Mouse (Mus musculus): ENCODE measurements around the gene Ntm.

DNA sequence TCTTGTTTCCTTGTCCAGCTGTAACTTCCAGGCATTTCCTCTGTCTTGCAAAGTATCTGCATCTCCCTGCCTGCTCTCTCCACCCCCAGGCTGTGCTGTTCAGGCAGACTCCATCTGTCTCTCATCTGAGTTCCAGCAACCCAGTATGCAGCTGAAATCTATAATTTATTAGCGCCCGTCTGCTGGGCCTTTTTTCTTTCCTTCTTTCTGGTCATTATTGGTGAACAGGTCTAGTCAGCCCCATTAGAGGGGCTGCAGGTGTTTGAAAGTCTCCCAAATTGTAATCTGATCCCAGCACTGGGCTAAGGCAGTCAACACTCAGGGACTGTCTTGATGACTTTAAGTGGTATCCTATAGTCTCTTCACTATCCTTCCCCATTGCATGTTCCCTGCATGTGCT is 352.1 kb downstream of the Ntm start:
- TF ChIP-seq CTCF (IDR thresholded peaks at IDR 0.05; ENCODE audit: control insufficient read depth, insufficient read depth, insufficient read length) (no peak), MYOD1 (IDR thresholded peaks at IDR 0.05; ENCODE audit: control insufficient read depth, insufficient read length, low read depth) (no peak), MYOG (IDR thresholded peaks at IDR 0.05; ENCODE audit: control insufficient read depth, extremely low read depth, insufficient read length) (no peak), USF1 (IDR thresholded peaks at IDR 0.05; ENCODE audit: low read depth) (no peak), MAX (IDR thresholded peaks at IDR 0.05) (no peak), CEBPB (IDR thresholded peaks at IDR 0.05; ENCODE audit: low read depth) (no peak), FOSL1 (IDR thresholded peaks at IDR 0.05; ENCODE audit: insufficient read depth, low read length, poor library complexity, severe bottlenecking) (no peak)

Measured in C2C12 (cell line).